Mouse (Mus musculus) kidney, postnatal 0 days (tissue): ENCODE measurements at regions not wholly inside any gene's neighbourhood (a gene's known extent, or its start where the extent isn't known, plus 50 kb on each side); places are given as distances from the start of the nearest gene placed in this dataset. TPM values are rescaled to one million over a fixed set of nuclear protein-coding genes. Genes with fewer than 3 reads are reported as not detected.

Experiments
- ATAC-seq: fragments of 200-750 bp; cut with Nextera tagmentation; replicated peaks from 2 replicates; pipeline ENCODE4 v1.8.0; 2017; ENCODE audit warnings: low read depth, moderate number of reproducible peaks, moderate TSS enrichment, moderate library complexity; ENCODE audit not compliant: low FRiP score
- DNase-seq: peaks from one replicate; pipeline ENCODE4 v3.0.0-alpha.2; 2016; ENCODE audit warnings: low spot score
- H3K27ac ChIP-seq: fragments of 300-500 bp; sonication (generic); 2 replicates; pipeline ENCODE4 v1.5.1; 2014; ENCODE audit warnings: mild to moderate bottlenecking
- H3K27me3 ChIP-seq: fragments of 300-500 bp; sonication (generic); 2 replicates; pipeline ENCODE4 v1.6.1; 2014; ENCODE audit warnings: low read length, mixed read lengths; ENCODE audit not compliant: insufficient read depth
- H3K36me3 ChIP-seq: fragments of 300-500 bp; sonication (generic); 2 replicates; pipeline ENCODE4 v1.6.1; 2014; ENCODE audit warnings: low read length, mixed read lengths; ENCODE audit not compliant: insufficient read depth
- H3K4me1 ChIP-seq: fragments of 300-500 bp; sonication (generic); replicated peaks from 2 replicates; pipeline ENCODE4 v1.6.1; 2014; ENCODE audit warnings: antibody characterized with exemption, low read length, mixed read lengths; ENCODE audit not compliant: insufficient read depth
- H3K4me2 ChIP-seq: fragments of 300-500 bp; sonication (generic); 2 replicates; pipeline ENCODE4 v1.6.1; 2014; ENCODE audit warnings: mild to moderate bottlenecking, low read length, moderate library complexity, mixed read lengths
- H3K4me3 ChIP-seq: fragments of 300-500 bp; sonication (generic); replicated peaks from 2 replicates; pipeline ENCODE4 v1.5.1; 2014; ENCODE audit warnings: low read depth, low read length
- H3K9ac ChIP-seq: fragments of 300-500 bp; sonication (generic); 2 replicates; pipeline ENCODE4 v1.6.1; 2014; ENCODE audit warnings: low read depth, low read length
- H3K9me3 ChIP-seq: fragments of 300-500 bp; sonication (generic); replicated peaks from 2 replicates; pipeline ENCODE4 v1.6.1; 2016; ENCODE audit warnings: low read length, inconsistent platforms, mixed read lengths
- CTCF ChIP-seq: IDR thresholded peaks from 2 replicates; pipeline ENCODE4 v1.5.1; 2016; ENCODE audit warnings: antibody characterized with exemption, low read depth, mild to moderate bottlenecking, moderate library complexity
- WGBS: fragments of 180-500 bp; shearing (Covaris S2); extraction: QIAGEN DNeasy Blood & Tissue Kit; methylation state at CpG from one replicate; pipeline ENCODE4 v1.1.7; 2014; 5-methylcytosine and 5-hydroxymethylcytosine counted together
- microRNA-seq: library from miRNA; unstranded; fragments of <30 nt; microRNA quantifications from one replicate; pipeline ENCODE4, GENCODE M21; 2016

- no peak overlapping the region for H3K9ac ChIP-seq
- WGBS = 73% methylated on average over 2 of the region's 2 CpGs
- no peak for TF ChIP-seq CTCF
Measured at GRCm38 (mm10) chr3:33218291-33218690, 75.2 kb upstream of the Pex5l start.

GRCm38 (mm10) chr3:33217360-33218034, 74.5 kb upstream of the Pex5l start:
- Histone ChIP-seq H3K9ac (no peak overlapping the region), H3K27me3 (no peaks in the 10 kb centered on the region), H3K4me3 (no peak overlapping the region), H3K4me1 (no peaks in the 10 kb centered on the region), H3K36me3 (no peaks in the 10 kb centered on the region), H3K27ac (no peak overlapping the region), H3K4me2 (no peak overlapping the region), H3K9me3 (no peaks in the 10 kb centered on the region)
- ATAC-seq (no peak), DNase-seq (no peak)
- no peak for TF ChIP-seq CTCF
- WGBS = 68% methylated on average over 18 of the region's 18 CpGs

More at GRCm38 (mm10) chr3:33218291-33218690, 75.2 kb upstream of the Pex5l start:
- H3K27ac ChIP-seq = no peak overlapping the region
- H3K9me3 ChIP-seq = no peaks in the 10 kb centered on the region
- no peak for DNase-seq
- no peak overlapping the region for H3K4me3 ChIP-seq
- no peaks in the 10 kb centered on the region for H3K4me1 ChIP-seq
- ATAC-seq = no peak
- H3K4me2 ChIP-seq = no peak overlapping the region
- no peaks in the 10 kb centered on the region for H3K27me3 ChIP-seq
- no peaks in the 10 kb centered on the region for H3K36me3 ChIP-seq

- 60% methylated on average over 4 of the region's 4 CpGs for WGBS
- H3K36me3 ChIP-seq = no peaks in the 10 kb centered on the region
- ATAC-seq (no peak), DNase-seq (no peak)
- H3K4me1 ChIP-seq = no peaks in the 10 kb centered on the region
- H3K9me3 ChIP-seq = no peaks in the 10 kb centered on the region
- H3K27me3 ChIP-seq = no peaks in the 10 kb centered on the region
- no peak overlapping the region for H3K4me2 ChIP-seq
- no peak overlapping the region for H3K27ac ChIP-seq
- no peak for TF ChIP-seq CTCF
- no peak overlapping the region for H3K4me3 ChIP-seq
- no peak overlapping the region for H3K9ac ChIP-seq
Measured at GRCm38 (mm10) chr3:33211224-33211817, 68.3 kb upstream of the Pex5l start.

Small RNAs in the stretch of these regions (microRNA-seq; reads per million reads assigned to microRNA genes)
- not detected for gene Gm27974
